Mouse (Mus musculus) megakaryocyte, adult 5-6 weeks (primary cell): ENCODE results near the gene Map1lc3b. TPM values are rescaled to one million over a fixed set of nuclear protein-coding genes. Genes with fewer than 3 reads are reported as not detected.

Source experiments
- ATAC-seq: 2 replicates; pipeline ENCODE4 v1.8.0; 2016; ENCODE audit warnings: mild to moderate bottlenecking, inconsistent platforms; ENCODE audit not compliant: poor library complexity, severe bottlenecking
- total RNA-seq, 2 experiments: library from RNA; stranded (forward) in 1 of 2; stranded (reverse) in 1 of 2; fragments of 153-499, 151-499 nt in 1 of 2; fragments of 221-1000, 200-1000 nt in 1 of 2; gene quantifications; 2 replicates each; pipeline versions ENCODE4 v1.2.3 to v1.2.4; 2015 to 2017

The Map1lc3b gene
- total RNA-seq, 2 experiments from 2014 or later: 124 to 163 TPM

- no peak for ATAC-seq
Observed at GRCm38 (mm10) chr8:121603801-121604200, 13.6 kb downstream of the Map1lc3b start.

- ATAC-seq: no peak
Observed at GRCm38 (mm10) chr8:121607661-121608060, 17.5 kb downstream of the Map1lc3b start.

DNA sequence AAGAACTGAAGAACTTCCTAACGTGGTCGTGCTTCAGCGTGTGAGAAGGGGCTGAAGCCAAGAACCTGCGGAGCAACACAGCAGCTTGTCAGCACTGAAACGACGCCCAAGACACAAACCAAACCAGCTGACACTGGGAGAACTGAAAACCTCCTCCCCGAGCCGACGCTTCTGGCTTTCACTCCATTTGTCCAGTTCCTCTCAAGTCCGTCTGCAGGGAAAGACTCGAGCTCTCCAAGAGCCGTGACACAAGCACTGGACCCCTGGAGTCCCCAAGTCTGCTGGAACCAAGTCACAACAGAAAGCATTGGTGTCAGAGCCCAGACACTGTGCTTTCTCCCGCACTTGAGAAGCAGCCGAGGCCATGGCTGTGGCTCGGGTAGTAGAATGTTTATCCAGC, 19.1 kb downstream of the Map1lc3b start:
- ATAC-seq: no peak

DNA sequence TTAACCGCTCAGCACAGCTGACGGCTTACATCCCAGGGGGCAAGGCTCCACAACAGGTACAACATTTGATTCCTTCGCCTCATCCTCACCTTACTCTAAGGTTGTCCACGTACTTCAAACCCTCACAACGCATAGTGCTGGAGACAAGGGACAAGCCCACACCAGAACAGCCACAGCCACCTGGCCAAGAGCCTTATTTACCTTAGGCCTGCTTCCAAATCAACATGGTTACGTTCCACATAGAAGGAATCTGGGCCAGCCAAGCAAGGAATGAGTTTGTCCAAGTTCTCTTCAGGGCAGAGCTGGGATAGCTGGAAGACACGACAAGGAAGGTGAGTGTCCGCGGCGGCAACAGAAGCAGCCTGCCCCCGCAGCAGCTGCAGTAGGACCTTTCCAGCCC, 19.8 kb downstream of the Map1lc3b start:
- ATAC-seq: no peak

DNA sequence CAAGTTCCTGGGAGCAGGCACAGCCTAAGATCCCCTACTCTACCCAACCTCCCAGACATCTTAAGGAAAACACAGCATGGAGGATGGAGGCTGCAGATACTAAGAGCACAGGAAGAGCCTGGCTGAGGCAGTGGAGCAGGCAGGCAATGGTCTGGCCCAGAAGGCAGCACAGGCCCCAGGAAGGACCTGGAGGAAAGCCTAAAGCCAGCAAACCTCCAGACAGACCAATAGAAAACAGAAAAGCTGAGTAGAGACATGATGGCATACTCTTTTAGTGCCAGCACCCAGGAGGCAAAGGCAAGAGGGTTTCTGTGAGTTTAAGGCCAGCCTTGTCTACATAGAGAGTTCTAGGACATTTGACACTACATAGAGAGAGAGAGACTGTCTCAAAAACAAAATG, 23.3 kb downstream of the Map1lc3b start:
- ATAC-seq: no peak

- no peak for ATAC-seq
Observed at GRCm38 (mm10) chr8:121619401-121619995, 29.3 kb downstream of the Map1lc3b start.

DNA sequence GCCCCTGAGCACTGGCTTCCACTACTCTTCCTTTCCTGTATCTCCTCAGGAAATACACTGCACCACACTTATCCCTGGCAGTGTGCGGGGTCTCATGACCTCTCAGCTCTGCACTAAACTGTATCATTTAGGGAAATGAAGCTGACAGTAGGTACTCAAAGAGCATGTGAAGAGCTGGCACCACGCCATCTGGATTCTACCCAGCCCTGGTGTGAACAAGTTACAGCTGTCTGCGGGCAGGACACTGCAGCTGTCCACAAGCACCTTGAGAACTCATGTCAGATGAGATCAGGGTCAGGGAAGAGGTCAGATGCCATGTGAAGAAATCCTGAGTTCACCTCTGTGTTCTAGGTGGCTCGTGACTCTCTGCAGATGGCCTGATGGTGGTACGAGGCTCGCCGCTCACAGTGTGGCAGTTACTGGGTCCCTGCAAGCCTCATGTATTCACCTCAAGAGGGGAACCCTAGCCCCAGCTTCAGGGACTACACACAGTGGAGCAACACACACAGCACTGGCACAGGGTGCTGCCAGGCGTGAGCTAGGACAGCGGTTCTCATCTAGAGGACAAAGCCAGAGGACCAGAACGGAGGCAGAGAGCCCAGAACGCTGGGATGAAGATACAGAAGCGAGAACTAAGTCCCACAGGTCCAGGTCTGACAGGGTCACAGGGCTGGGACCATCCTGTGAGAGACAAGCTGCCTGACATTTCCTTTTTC, 30.8 kb downstream of the Map1lc3b start:
- ATAC-seq: no peak

DNA sequence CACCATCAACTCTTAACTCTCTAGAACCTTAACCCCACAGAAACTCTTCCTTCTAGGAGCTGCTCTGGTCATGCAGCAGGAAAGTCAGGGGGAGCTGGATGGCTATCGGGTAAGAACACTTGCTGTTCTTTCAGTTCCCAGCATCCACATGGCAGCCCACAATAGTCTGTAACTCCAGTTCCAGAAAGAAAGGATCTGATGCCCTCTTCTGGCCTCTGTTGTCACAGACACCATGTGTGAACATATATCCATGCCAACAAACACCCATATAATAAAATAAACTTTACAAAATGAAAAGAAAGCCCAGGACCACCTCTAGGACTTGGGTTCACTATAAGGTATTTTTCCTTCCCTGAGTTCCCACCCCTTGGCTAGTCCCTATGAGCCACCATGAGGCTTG, 31.7 kb downstream of the Map1lc3b start:
- ATAC-seq: no peak

- no peak for ATAC-seq
Observed at GRCm38 (mm10) chr8:121623043-121623442, 32.9 kb downstream of the Map1lc3b start.

GRCm38 (mm10) chr8:121628681-121629080, 38.5 kb downstream of the Map1lc3b start:
- ATAC-seq: no peak

DNA sequence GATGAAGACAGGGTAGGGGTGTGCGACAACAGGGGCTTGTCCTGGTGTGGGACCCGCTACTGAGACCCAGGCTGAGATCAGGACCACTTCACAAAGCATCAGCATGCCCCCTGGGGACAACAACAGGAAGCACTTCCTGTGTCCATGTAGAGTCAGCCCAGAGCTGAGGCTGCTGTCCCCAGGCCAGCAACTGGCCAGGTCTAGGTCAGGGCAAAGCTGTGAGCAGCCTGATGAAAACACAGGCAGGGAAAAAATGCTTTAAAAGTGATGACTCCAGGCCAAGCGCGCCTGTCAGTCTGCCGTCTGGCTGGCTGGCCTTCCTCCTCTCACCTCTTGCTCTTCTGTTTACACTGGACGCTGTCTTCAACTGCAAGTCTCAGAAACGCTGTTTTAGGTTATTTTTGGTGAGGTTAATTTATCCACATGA, 41.5 kb downstream of the Map1lc3b start:
- no peak for ATAC-seq

- ATAC-seq: no peak
Observed at GRCm38 (mm10) chr8:121632401-121632800, 42.2 kb downstream of the Map1lc3b start.

GRCm38 (mm10) chr8:121635534-121635933, 45.4 kb downstream of the Map1lc3b start:
- ATAC-seq: no peak

GRCm38 (mm10) chr8:121636180-121636579, 46.0 kb downstream of the Map1lc3b start:
- ATAC-seq: no peak

- no peak for ATAC-seq
Observed at GRCm38 (mm10) chr8:121642804-121643203, 52.6 kb downstream of the Map1lc3b start.

DNA sequence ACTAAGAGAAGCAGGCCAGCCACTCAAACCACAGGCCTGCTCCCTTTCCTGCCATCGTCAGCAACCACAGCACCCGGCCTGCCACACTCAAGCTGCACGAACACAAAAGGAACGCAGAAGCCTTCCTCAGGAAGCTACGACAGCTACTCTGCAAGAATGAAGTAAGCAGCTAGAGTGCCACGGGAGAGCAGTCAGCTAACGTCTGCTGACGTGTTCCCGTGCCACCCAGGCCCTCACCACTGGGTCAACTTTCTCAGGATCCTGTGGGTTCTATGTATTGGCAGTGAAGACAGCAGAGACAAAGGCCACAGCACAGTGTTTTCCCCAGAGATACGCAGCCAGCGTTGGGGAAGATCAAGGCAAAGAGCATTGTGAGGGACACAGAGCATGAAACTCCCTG, 53.2 kb downstream of the Map1lc3b start:
- ATAC-seq: no peak

DNA sequence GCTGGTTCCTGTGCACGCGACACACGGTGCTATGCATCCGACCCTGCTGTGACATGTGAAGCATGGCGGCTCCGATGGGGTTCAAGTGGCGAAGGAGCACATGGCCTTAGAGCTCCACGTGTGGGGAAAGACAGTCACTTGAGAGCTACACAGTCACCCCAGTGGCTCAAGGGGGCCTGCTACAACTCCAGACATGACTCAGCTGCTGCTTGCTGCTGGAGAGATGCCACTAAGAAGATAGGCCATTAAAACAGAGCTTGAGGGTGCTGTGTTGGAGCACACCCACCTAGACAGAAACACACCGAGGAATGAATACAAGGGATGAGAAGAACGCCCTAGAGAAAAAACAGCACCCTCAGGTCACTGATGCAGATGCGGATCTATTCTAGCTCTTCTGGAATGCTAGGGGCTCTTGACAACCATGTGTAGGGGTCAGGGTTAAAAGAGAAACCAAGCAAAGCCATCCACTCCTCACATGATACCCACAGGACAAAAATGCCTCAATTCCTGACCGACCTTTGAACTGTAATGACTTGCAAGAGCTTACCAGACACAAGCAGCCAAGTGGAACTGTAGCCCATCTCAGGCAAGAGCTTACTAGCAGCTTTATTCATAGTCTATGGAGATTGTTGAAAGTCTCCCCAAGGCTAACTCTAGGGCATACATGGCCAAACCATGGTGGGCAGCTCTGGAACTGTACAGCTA, 57.5 kb downstream of the Map1lc3b start:
- ATAC-seq: no peak

Other genes with a start within 250 kb of the Map1lc3b start
- not detected in 2 replicates for gene 1700018B08Rik, start 46.0 kb upstream of the Map1lc3b start, total RNA-seq (2015)
- not detected in 2 replicates for gene 1700018B08Rik, start 46.0 kb upstream of the Map1lc3b start, total RNA-seq (2017)
- 4.2 and 5.3 TPM in 2 replicates for gene Fbxo31, start 11.6 kb upstream of the Map1lc3b start, total RNA-seq (2015)
- 5.2 and 10.8 TPM in 2 replicates for gene Fbxo31, start 11.6 kb upstream of the Map1lc3b start, total RNA-seq (2017)
- 0.36 and 0.56 TPM in 2 replicates for gene Zcchc14, start 62.5 kb downstream of the Map1lc3b start, total RNA-seq (2015)
- gene Zcchc14, start 62.5 kb downstream of the Map1lc3b start, total RNA-seq (2017): 0.04 and 0.99 TPM in 2 replicates
- gene Jph3, start 139.3 kb downstream of the Map1lc3b start, total RNA-seq (2015): 0.07 and 0.11 TPM in 2 replicates
- gene Jph3, start 139.3 kb downstream of the Map1lc3b start, total RNA-seq (2017): 0.18 TPM in 1 of 2 replicates, not detected in the other
- gene Klhdc4, start 239.2 kb downstream of the Map1lc3b start, total RNA-seq (2015): 12.7 and 17.2 TPM in 2 replicates
- gene Klhdc4, start 239.2 kb downstream of the Map1lc3b start, total RNA-seq (2017): 38.3 and 43.4 TPM in 2 replicates